Mouse (Mus musculus) erythroblast, embryonic 14.5 days (primary cell): Measurements from ENCODE around the gene Foxn1.

Source experiments
- GATA1 ChIP-seq: IDR thresholded peaks from 2 replicates; pipeline ENCODE4 v1.6.1; 2012; ENCODE audit warnings: low read length, inconsistent platforms, mixed read lengths
- TAL1 ChIP-seq: IDR thresholded peaks from 3 replicates; pipeline ENCODE4 v1.6.1; 2012; ENCODE audit warnings: low read length, inconsistent platforms, mixed read lengths

DNA sequence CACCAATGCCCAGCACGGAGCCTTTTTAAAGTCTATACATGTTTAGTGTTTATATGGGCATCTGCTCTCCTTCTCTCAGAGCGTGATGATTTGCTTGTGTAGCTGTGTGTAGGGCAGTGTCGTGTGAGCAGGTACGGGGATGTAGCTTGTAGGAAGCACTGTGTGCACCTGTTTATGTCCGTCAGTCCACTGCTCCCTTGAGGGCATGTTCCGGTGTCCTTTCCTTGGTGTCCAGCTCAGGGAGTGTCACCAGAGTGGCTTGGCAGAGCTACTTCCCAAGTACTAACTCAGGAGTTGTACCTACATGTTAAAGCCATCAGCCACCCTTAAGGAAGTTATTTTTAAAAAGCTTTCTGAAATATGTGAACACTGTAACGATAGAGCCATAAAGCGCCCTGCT is 49.3 kb downstream of the Foxn1 start:
- no peak for TF ChIP-seq GATA1
- no peak for TF ChIP-seq TAL1
